Mouse (Mus musculus): Measurements from ENCODE around the gene Commd3. TPM values are rescaled to one million over a fixed set of nuclear protein-coding genes. Genes with fewer than 3 reads are reported as not detected.

Gene Commd3
- polyA plus RNA-seq, 1 experiment from 2014 or later, result 215 TPM

Other genes starting within 250 kb of the Commd3 start
- 34.7 and 44.1 TPM in 2 replicates for gene Bmi1, start 4.6 kb downstream of the Commd3 start, polyA plus RNA-seq (2014; fragmentation: Nextera tagmentation; extraction: Ambion mirVana)
- 0.07 and 0.09 TPM in 2 replicates for gene Spag6, start 21.6 kb downstream of the Commd3 start, polyA plus RNA-seq (2014; fragmentation: Nextera tagmentation; extraction: Ambion mirVana)

Data from kidney, embryonic 14.5 days (tissue).